Mouse (Mus musculus) adrenal gland, postnatal 14 days (tissue): ENCODE measurements around the gene Cd27. TPM values are rescaled to one million over a fixed set of nuclear protein-coding genes. Genes with fewer than 3 reads are reported as not detected.

ENCODE experiments used
- DNase-seq: peaks from one replicate; pipeline ENCODE4 v3.0.0; 2021; ENCODE audit warnings: mixed read lengths
- microRNA-seq, 2 experiments: library from miRNA; unstranded; fragments of <30 nt; microRNA quantifications; one replicate each; pipeline ENCODE4 v1.2.0; 2021
- total RNA-seq: library from RNA; stranded (reverse); gene quantifications from 2 replicates; pipeline ENCODE4 v1.2.3, GENCODE M21; 2021

Gene Cd27
- total RNA-seq, 1 experiment from 2014 or later: 0.93 TPM

DNA sequence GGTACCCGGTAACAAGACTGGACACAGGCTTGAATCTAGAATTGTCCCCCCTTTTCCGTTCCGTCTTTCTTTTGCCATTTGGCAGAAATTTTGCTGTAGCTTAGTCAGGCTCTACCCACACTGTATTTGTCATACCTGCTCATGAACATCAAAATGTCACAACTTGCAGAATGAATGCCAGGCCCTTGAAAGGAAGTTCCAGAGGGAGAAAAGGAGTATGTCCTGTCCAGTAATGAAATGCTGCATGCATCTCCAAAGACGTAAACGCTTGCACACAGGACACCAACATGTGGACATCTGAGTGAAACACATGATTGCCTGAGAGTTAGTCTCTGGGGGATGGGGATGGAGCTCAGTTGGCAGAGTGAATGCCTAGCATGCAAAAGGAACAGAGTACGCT lies 23.1 kb downstream of the Cd27 start:
- DNase-seq: no peak

DNA sequence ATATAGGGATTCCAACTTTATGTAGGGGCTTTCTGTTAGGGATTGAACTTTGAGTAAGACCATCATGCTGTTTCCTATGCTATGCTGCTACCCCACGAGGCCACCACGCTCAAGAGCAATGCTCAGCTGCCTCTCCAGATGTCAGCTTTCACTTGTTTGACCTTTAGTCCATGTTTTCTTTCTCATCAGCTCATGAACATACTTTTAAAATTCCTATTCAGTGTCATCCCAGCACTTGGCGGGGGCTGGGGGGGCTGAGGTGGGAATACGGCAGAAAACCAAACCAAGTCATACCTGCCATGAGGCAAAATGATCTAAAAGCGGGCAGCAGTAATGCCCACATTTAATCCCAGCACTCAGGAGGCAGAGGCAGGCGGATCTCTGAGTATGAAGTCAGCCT lies 23.7 kb downstream of the Cd27 start:
- no peak for DNase-seq

GRCm38 (mm10) chr6:125212621-125213020 lies 24.2 kb downstream of the Cd27 start:
- DNase-seq: peak; percentile 51

GRCm38 (mm10) chr6:125210436-125210835 lies 26.4 kb downstream of the Cd27 start:
- no peak for DNase-seq

- DNase-seq: no peak
These were observed 39.6 kb downstream of the Cd27 start for GRCm38 (mm10) chr6:125197166-125197565.

GRCm38 (mm10) chr6:125196301-125196700 lies 40.5 kb downstream of the Cd27 start:
- no peak for DNase-seq

- DNase-seq: no peak
These were observed 41.2 kb downstream of the Cd27 start for GRCm38 (mm10) chr6:125195541-125196075.

- no peak for DNase-seq
These were observed 43.4 kb downstream of the Cd27 start for GRCm38 (mm10) chr6:125193390-125193789.

- no peak for DNase-seq
These were observed 44.0 kb downstream of the Cd27 start for GRCm38 (mm10) chr6:125192841-125193240.

GRCm38 (mm10) chr6:125192016-125192714 lies 44.6 kb downstream of the Cd27 start:
- DNase-seq: peak; percentile 96

DNA sequence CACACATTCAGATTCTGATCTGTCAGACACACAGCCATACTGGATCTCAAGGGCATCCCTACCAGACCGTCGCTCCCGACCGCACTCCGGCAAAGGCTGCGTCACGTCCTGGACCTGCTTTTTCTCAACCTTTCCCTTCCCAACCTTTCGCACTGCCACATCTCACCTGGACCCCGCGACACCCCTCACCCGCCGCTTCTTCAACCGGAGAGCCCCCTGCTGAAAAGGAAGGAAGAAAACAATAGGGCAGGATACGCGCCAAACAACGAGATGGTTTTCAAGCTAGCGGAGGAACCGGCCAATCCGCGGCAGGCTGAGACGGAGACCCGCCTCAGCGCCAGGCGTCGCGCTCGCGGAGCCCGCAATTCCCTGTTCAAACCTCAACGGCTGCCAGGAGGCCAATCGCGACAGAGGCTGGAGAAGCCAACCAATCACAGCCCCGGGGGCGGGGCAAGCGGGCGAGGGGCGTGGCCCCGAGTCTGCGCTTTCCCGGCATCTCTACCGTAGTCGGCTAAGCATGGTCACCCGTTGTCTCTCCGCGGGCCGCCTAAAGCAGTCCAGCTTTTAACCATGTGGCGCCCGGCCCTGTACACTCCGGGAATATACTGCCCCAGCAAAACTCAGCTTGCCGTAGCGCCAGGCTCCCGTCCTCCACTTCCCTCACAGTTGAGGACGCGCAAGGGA lies 45.3 kb downstream of the Cd27 start, which contains the start of the genes Ncapd2 and Mrpl51:
Gene Ncapd2, minus strand, starts transcription at position 370 of the 684 bp plus-strand sequence.
Gene Mrpl51, plus strand, starts transcription at position 470 of the 684 bp plus-strand sequence.
- DNase-seq: peak; percentile 98

- DNase-seq: no peak
These were observed 46.0 kb downstream of the Cd27 start for GRCm38 (mm10) chr6:125190816-125191215.

- DNase-seq: no peak
These were observed 50.6 kb downstream of the Cd27 start for GRCm38 (mm10) chr6:125186203-125186602.

Small RNA genes lying within 50 kb of the gene (microRNA-seq; reads per million reads assigned to microRNA genes)
- gene Mir3098 (0.43 to 0.76 reads per million in 2 experiments), gene Mir8113 (0 to 0.43 reads per million in 2 experiments)

Other genes starting within 250 kb of the Cd27 start
- gene Pianp, start 240.3 kb downstream of the Cd27 start, total RNA-seq: 4.8 and 5.4 TPM in 2 replicates
- 47.2 and 50.4 TPM in 2 replicates for gene Zfp384, start 227.9 kb downstream of the Cd27 start, total RNA-seq
- 64.9 and 71.8 TPM in 2 replicates for gene Ing4, start 197.2 kb downstream of the Cd27 start, total RNA-seq
- 7.5 and 8.2 TPM in 2 replicates for gene Acrbp, start 187.3 kb downstream of the Cd27 start, total RNA-seq
- gene Lpar5, start 169.1 kb downstream of the Cd27 start, total RNA-seq: 0.44 and 2.1 TPM in 2 replicates
- gene Chd4, start 141.0 kb downstream of the Cd27 start, total RNA-seq: 189 and 192 TPM in 2 replicates
- gene Nop2, start 105.1 kb downstream of the Cd27 start, total RNA-seq: 47.0 and 53.7 TPM in 2 replicates
- gene Iffo1, start 91.8 kb downstream of the Cd27 start, total RNA-seq: 18.6 and 25.0 TPM in 2 replicates
- gene Gapdh, start 70.5 kb downstream of the Cd27 start, total RNA-seq: 1,705 and 1,924 TPM in 2 replicates
- gene Ncapd2, start 45.3 kb downstream of the Cd27 start, total RNA-seq: 43.2 and 45.2 TPM in 2 replicates
- 222 and 232 TPM in 2 replicates for gene Mrpl51, start 45.2 kb downstream of the Cd27 start, total RNA-seq
- 31.8 and 42.6 TPM in 2 replicates for gene Vamp1, start 21.5 kb downstream of the Cd27 start, total RNA-seq
- gene Tapbpl, start 5.2 kb downstream of the Cd27 start, total RNA-seq: 12.6 and 14.0 TPM in 2 replicates
- not detected in 2 replicates for gene Tuba3a, start 49.0 kb upstream of the Cd27 start, total RNA-seq
- 68.7 and 70.0 TPM in 2 replicates for gene Ltbr, start 76.9 kb upstream of the Cd27 start, total RNA-seq
- gene Scnn1a, start 83.6 kb upstream of the Cd27 start, total RNA-seq: 1.0 and 1.9 TPM in 2 replicates
- 210 and 220 TPM in 2 replicates for gene Tnfrsf1a, start 112.4 kb upstream of the Cd27 start, total RNA-seq
- gene Plekhg6, start 143.8 kb upstream of the Cd27 start, total RNA-seq: 0.38 and 0.52 TPM in 2 replicates